Mouse (Mus musculus) splenic B cell, adult 2 months (primary cell): ENCODE data around the gene Ppp1r3c.

Experiments used
- DNase-seq: peaks from one replicate; pipeline ENCODE4 v3.0.0-alpha.2; 2011; ENCODE audit warnings: low read depth, low spot score
- H3K27me3 ChIP-seq: 2 replicates; pipeline ENCODE4 v1.6.1; 2012; ENCODE audit warnings: mild to moderate bottlenecking, low read length, moderate library complexity, mixed read lengths; ENCODE audit not compliant: control insufficient read depth, poor library complexity, insufficient read depth, severe bottlenecking
- H3K36me3 ChIP-seq: 2 replicates; pipeline ENCODE4 v1.6.1; 2012; ENCODE audit warnings: mild to moderate bottlenecking, low read length, moderate library complexity, mixed read lengths; ENCODE audit not compliant: control insufficient read depth, poor library complexity, insufficient read depth, severe bottlenecking

Gene Ppp1r3c

DNA sequence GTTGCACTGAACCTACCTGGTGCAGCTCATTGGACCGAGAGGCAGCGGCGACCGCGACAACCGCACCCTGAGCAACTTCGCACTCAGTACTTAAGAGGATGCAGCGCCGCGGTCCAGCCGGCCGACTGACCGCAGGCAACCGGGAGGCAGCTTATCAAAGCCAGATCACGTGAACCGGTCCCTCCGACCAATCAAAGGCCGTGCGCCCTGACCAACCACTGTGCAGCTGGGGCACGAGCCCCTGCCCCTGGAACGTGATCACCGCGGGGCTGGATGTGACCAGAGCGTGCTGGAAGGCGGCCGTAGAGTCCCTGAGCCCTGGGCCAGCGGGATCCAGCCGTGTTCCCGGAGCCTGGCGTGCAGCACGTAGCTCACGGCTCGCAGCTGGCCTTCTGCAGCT, at the start of gene Ppp1r3c:
Gene Ppp1r3c, minus strand, starts transcription at position 117 of the 400 bp plus-strand sequence.
- DNase-seq, result peak; percentile 1
- no peaks in the 10 kb centered on the region for H3K36me3 ChIP-seq
- H3K27me3 ChIP-seq, result no peaks in the 10 kb centered on the region

DNA sequence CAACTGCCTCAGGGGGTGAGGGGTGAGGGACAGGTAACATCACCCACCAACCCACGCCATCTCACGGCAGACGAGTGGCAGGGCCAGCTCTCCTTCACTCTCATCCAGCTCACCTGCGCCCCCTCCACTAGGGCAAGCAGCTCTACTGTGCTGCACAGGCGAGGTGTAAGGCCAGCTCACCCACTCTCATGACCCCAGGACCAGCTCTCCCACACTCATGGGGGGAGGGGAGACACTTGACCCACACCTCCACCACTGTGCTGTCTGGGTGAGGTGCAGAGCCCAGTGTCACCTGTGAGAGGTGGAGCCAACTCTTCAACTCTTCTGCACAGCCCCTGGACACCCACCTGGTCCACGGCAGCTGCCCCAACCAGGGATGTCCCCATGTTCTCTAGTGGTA, 46.7 kb upstream of the Ppp1r3c start:
- H3K36me3 ChIP-seq, result no peaks in the 10 kb centered on the region
- no peak for DNase-seq
- H3K27me3 ChIP-seq, result no peaks in the 10 kb centered on the region

DNA sequence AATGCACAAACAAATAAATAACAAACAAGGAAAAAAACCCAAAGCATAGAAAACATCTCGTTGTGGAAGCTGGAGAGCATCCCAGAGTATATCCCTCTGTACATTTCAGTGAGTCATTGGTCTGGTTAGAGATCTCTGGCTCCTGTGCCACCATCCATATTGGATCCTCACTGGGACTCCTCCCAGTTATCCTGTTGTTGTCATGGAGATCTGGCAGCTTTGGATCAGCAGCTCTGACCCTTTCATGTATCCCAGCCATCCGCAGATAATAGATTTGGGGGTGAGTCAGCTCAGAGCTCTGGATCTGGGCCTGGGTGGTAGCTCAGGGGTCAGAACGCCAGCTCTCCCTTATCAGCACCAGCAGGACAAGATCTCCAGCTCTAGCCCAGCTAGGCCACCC, 46.1 kb upstream of the Ppp1r3c start:
- no peak for DNase-seq
- Histone ChIP-seq H3K27me3 (no peaks in the 10 kb centered on the region), H3K36me3 (no peaks in the 10 kb centered on the region)

GRCm38 (mm10) chr19:36781996-36782395, 45.5 kb upstream of the Ppp1r3c start:
- no peaks in the 10 kb centered on the region for H3K27me3 ChIP-seq
- no peaks in the 10 kb centered on the region for H3K36me3 ChIP-seq
- DNase-seq, result no peak

GRCm38 (mm10) chr19:36780375-36780774, 43.9 kb upstream of the Ppp1r3c start:
- no peaks in the 10 kb centered on the region for H3K36me3 ChIP-seq
- H3K27me3 ChIP-seq, result no peaks in the 10 kb centered on the region
- no peak for DNase-seq

DNA sequence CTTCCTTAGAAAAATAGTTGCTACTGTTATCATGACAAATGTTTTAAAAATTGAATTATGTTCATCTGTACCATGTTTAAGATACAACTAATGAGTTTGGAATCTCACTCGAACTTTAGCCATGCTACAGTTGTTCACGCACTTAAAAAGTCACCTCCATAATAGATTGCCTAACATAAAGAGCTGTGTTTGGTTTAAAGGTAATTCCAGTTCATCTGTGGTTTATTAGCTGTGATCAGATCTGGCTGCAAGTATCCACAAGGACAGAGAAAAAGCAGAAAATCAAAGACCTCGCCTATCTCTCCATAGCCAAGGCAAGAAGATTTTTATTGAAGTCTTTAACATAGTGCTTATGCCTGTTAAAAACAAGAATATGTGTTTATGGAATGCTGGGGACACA, 43.3 kb upstream of the Ppp1r3c start:
- no peaks in the 10 kb centered on the region for H3K36me3 ChIP-seq
- DNase-seq, result no peak
- no peaks in the 10 kb centered on the region for H3K27me3 ChIP-seq

GRCm38 (mm10) chr19:36775531-36775930, 39.1 kb upstream of the Ppp1r3c start:
- Histone ChIP-seq H3K36me3 (no peaks in the 10 kb centered on the region), H3K27me3 (no peaks in the 10 kb centered on the region)
- no peak for DNase-seq

DNA sequence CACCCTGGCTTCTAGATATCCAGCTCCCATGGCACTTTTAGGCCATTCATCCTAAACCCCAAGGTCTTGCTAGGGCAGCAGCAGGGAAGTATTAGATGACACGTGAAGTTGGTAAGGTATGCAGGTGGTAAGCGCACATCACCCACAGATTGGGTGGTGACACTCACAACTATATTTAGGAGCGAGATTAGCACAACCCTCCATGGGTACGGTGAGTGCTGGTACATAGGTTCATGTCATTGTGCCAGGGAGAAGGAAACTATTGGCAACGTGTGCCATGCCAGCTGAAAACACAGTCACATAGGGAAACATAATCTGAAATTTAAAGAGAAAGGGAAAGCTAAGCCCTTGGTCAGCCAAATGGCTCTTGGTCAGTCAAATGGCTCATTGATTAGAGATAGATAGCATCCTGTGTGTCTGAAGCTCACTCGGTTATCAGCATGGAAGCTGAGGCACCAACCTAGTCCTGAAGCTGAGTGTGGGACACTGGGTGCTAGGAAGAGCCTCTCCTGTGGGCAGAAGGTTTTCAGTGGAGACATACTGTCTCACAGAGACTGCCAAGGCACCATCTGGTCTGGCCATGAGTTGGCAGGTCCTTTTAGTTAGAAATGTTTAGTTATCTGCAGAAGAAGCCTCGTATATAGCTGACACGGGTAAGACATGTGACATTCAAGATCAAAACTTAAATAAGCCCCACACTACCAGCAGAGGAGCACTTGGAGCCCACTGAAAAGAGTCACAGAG, 37.4 kb upstream of the Ppp1r3c start:
- H3K27me3 ChIP-seq, result no peaks in the 10 kb centered on the region
- H3K36me3 ChIP-seq, result no peaks in the 10 kb centered on the region
- DNase-seq, result no peak

- no peaks in the 10 kb centered on the region for H3K36me3 ChIP-seq
- DNase-seq, result no peak
Observed at GRCm38 (mm10) chr19:36768084-36768483, 31.6 kb upstream of the Ppp1r3c start.

GRCm38 (mm10) chr19:36764451-36764850, 28.0 kb upstream of the Ppp1r3c start:
- Histone ChIP-seq H3K27me3 (no peaks in the 10 kb centered on the region), H3K36me3 (no peaks in the 10 kb centered on the region)
- no peak for DNase-seq

More at GRCm38 (mm10) chr19:36768084-36768483, 31.6 kb upstream of the Ppp1r3c start:
- H3K27me3 ChIP-seq, result no peaks in the 10 kb centered on the region

DNA sequence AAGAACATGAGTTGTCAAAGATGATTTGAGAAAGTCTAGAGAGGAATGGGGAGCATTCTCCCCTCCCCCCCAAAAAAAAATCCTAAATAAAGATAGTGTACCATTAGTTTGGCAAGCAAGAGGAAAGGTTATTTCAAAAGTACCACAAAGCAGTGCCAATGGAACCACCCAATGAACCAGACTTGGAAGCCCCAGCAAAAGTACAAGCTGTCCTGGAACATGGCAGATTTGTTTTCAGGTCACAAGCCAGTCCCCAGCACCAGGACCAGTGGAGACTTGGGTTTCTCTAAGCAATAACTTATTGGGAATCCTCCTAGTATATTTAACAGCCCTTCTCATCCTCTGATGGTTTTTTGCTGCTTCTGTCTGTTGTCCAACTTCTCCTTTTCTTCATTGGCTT, 12.5 kb upstream of the Ppp1r3c start:
- DNase-seq, result no peak
- Histone ChIP-seq H3K36me3 (no peaks in the 10 kb centered on the region), H3K27me3 (no peaks in the 10 kb centered on the region)

DNA sequence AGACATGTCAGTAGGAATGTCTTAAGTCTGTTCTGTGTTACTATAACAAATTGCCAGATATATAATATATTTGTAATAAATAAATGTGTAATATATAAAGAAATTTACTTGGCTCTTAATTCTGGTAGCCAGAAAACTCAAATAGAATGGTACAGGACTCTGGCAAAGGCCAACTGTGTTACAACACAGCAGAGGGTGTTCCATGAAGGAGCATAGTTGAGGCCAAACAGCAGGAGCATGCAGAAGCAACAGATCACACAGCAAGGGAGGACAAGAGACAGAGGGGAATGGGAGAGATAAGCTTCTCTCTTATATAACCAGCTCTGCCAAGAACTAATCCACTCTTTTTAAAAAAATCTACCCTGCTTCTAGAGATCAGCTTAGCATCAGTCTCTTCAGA, 5.9 kb upstream of the Ppp1r3c start:
- Histone ChIP-seq H3K27me3 (no peaks in the 10 kb centered on the region), H3K36me3 (no peaks in the 10 kb centered on the region)
- no peak for DNase-seq

- Histone ChIP-seq H3K36me3 (no peaks in the 10 kb centered on the region), H3K27me3 (no peaks in the 10 kb centered on the region)
- no peak for DNase-seq
Observed at GRCm38 (mm10) chr19:36739566-36740211, 3.2 kb upstream of the Ppp1r3c start.

DNA sequence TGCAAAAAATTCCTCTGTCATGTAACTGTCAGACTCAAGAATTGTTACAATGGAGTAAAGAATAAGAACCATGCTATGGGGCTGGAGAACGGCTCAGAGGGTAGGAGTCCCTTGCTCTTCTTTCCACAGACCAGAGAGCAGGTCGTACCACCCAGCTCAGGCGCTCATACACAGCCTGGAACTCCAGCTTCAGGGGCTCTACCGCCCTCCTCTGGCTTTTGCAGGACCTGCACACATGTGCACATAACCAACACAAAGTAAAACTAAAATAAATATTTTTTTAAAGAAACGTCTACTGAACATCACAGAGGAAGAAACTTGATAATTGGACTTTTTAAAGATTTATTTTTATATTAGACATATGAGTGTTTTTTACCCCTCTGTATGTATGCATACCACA, 1.6 kb upstream of the Ppp1r3c start:
- Histone ChIP-seq H3K36me3 (no peaks in the 10 kb centered on the region), H3K27me3 (no peaks in the 10 kb centered on the region)
- DNase-seq, result no peak

GRCm38 (mm10) chr19:36737087-36737486, 634 bp upstream of the Ppp1r3c start:
- Histone ChIP-seq H3K27me3 (no peaks in the 10 kb centered on the region), H3K36me3 (no peaks in the 10 kb centered on the region)
- no peak for DNase-seq
